Mouse (Mus musculus): ENCODE data around the gene Hpdl.
"Not testable (repeated sequence)": the region's sequence is repeated elsewhere in the genome, so short reads cannot be mapped to it uniquely, and the experiment has no call there.

Hpdl gene

GRCm38 (mm10) chr4:116821694-116822016 is at the start of gene Hpdl:
Gene Hpdl (minus strand): TSS chr4:116821707.
- DNase-seq (ENCODE audit: low read depth, low spot score): no peak

- no peak for DNase-seq (ENCODE audit: low read depth, low spot score)
Measured at GRCm38 (mm10) chr4:116869898-116870297, 48.4 kb upstream of the Hpdl start.

GRCm38 (mm10) chr4:116862023-116862422 is 40.5 kb upstream of the Hpdl start:
- DNase-seq (ENCODE audit: low read depth, low spot score): no peak

GRCm38 (mm10) chr4:116859711-116860110 is 38.2 kb upstream of the Hpdl start:
- DNase-seq (ENCODE audit: low read depth, low spot score): no peak

GRCm38 (mm10) chr4:116857203-116857602 is 35.7 kb upstream of the Hpdl start:
- DNase-seq (ENCODE audit: low read depth, low spot score): no peak

- no peak for DNase-seq (ENCODE audit: low read depth, low spot score)
Measured at GRCm38 (mm10) chr4:116854286-116854685, 32.8 kb upstream of the Hpdl start.

GRCm38 (mm10) chr4:116849901-116850300 is 28.4 kb upstream of the Hpdl start:
- no peak for DNase-seq (ENCODE audit: low read depth, low spot score)

GRCm38 (mm10) chr4:116844324-116844723 is 22.8 kb upstream of the Hpdl start:
- no peak for DNase-seq (ENCODE audit: low read depth, low spot score)

GRCm38 (mm10) chr4:116840841-116841240 is 19.3 kb upstream of the Hpdl start:
- no peak for DNase-seq (ENCODE audit: low read depth, low spot score)

GRCm38 (mm10) chr4:116840096-116840495 is 18.6 kb upstream of the Hpdl start:
- not testable (repeated sequence) for DNase-seq (ENCODE audit: low read depth, low spot score)

- no peak for DNase-seq (ENCODE audit: low read depth, low spot score)
Measured at GRCm38 (mm10) chr4:116838999-116839398, 17.5 kb upstream of the Hpdl start.

GRCm38 (mm10) chr4:116830070-116830368 is 8.5 kb upstream of the Hpdl start:
- no peak for DNase-seq (ENCODE audit: low read depth, low spot score)

GRCm38 (mm10) chr4:116829364-116830069 is 8.0 kb upstream of the Hpdl start:
- no peak for DNase-seq (ENCODE audit: low read depth, low spot score)

- DNase-seq (ENCODE audit: low read depth, low spot score): peak; percentile 64
Measured at GRCm38 (mm10) chr4:116827819-116828218, 6.3 kb upstream of the Hpdl start.

- DNase-seq (ENCODE audit: low read depth, low spot score): peak; percentile 71
Measured at GRCm38 (mm10) chr4:116824541-116825004, 3.1 kb upstream of the Hpdl start.

- DNase-seq (ENCODE audit: low read depth, low spot score): peak; percentile 72
Measured at GRCm38 (mm10) chr4:116820902-116821693, 409 bp downstream of the Hpdl start.

GRCm38 (mm10) chr4:116819968-116820901 is 1.3 kb downstream of the Hpdl start:
- no peak for DNase-seq (ENCODE audit: low read depth, low spot score)

GRCm38 (mm10) chr4:116817486-116817885 is 4.0 kb downstream of the Hpdl start:
- no peak for DNase-seq (ENCODE audit: low read depth, low spot score)

- peak; percentile 49 for DNase-seq (ENCODE audit: low read depth, low spot score)
Measured at GRCm38 (mm10) chr4:116815276-116815675, 6.2 kb downstream of the Hpdl start.

- no peak for DNase-seq (ENCODE audit: low read depth, low spot score)
Measured at GRCm38 (mm10) chr4:116811012-116811411, 10.5 kb downstream of the Hpdl start.

- peak; percentile 94 for DNase-seq (ENCODE audit: low read depth, low spot score)
Measured at GRCm38 (mm10) chr4:116807197-116808129, 14.0 kb downstream of the Hpdl start, which contains the start of the genes Toe1 and Mutyh. Gene Toe1 (minus strand): TSS chr4:116807640. Gene Mutyh (plus strand): TSS chr4:116807723.
